Mouse (Mus musculus) intestine, embryonic 16.5 days (tissue): Measurements from ENCODE around the gene Grin2c. TPM values are rescaled to one million over a fixed set of nuclear protein-coding genes. Genes with fewer than 3 reads are reported as not detected.

Source experiments
- ATAC-seq: fragments of 200-750 bp; cut with Nextera tagmentation; 2 replicates; pipeline ENCODE4 v1.8.0; 2017; ENCODE audit warnings: moderate TSS enrichment, moderate library complexity
- H3K27ac ChIP-seq: fragments of 300-500 bp; sonication (generic); 2 replicates; pipeline ENCODE4 v1.5.1; 2014; ENCODE audit warnings: mild to moderate bottlenecking, low read length
- H3K27me3 ChIP-seq: fragments of 300-500 bp; sonication (generic); replicated peaks from 2 replicates; pipeline ENCODE4 v1.6.1; 2014; ENCODE audit warnings: low read length, control low read depth, mixed read lengths; ENCODE audit not compliant: control insufficient read depth, insufficient read depth
- H3K36me3 ChIP-seq: fragments of 300-500 bp; sonication (generic); 2 replicates; pipeline ENCODE4 v1.6.1; 2014; ENCODE audit warnings: low read length, control low read depth; ENCODE audit not compliant: control insufficient read depth, insufficient read depth
- H3K4me1 ChIP-seq: fragments of 300-500 bp; sonication (generic); 2 replicates; pipeline ENCODE4 v1.6.1; 2014; ENCODE audit warnings: low read length, control low read depth, mixed read lengths; ENCODE audit not compliant: control insufficient read depth, insufficient read depth
- H3K4me2 ChIP-seq: fragments of 300-500 bp; sonication (generic); 2 replicates; pipeline ENCODE4 v1.6.1; 2014; ENCODE audit warnings: low read depth, low read length, control low read depth
- H3K4me3 ChIP-seq: fragments of 300-500 bp; sonication (generic); 2 replicates; pipeline ENCODE4 v1.5.1; 2014; ENCODE audit warnings: mild to moderate bottlenecking, low read length
- H3K9ac ChIP-seq: fragments of 300-500 bp; sonication (generic); 2 replicates; pipeline ENCODE4 v1.6.1; 2014; ENCODE audit warnings: low read depth, low read length
- H3K9me3 ChIP-seq: fragments of 300-500 bp; sonication (generic); 2 replicates; pipeline ENCODE4 v1.6.1; 2016; ENCODE audit warnings: low read length, control low read depth; ENCODE audit not compliant: control insufficient read depth
- WGBS: fragments of 180-500 bp; shearing (Covaris S2); extraction: QIAGEN DNeasy Blood & Tissue Kit; methylation state at CpG from one replicate; pipeline ENCODE4 v1.1.7; 2014; 5-methylcytosine and 5-hydroxymethylcytosine counted together
- polyA plus RNA-seq: library from polyadenylated mRNA; unstranded; fragments of >200 nt; fragmentation: Nextera tagmentation; extraction: Ambion mirVana; gene quantifications from 2 replicates; pipeline ENCODE4 v1.2.1, GENCODE M21; 2015

Gene Grin2c
- polyA plus RNA-seq, 1 experiment from 2014 or later, result 0.06 TPM

GRCm38 (mm10) chr11:115243783-115244182, 23.3 kb downstream of the Grin2c start:
- WGBS, result 89% methylated on average over 12 of the region's 12 CpGs
- no peak overlapping the region for H3K27ac ChIP-seq
- H3K4me2 ChIP-seq, result no peak overlapping the region
- H3K27me3 ChIP-seq, result peaks cover 16% of the 10 kb centered on the region
- ATAC-seq, result no peak
- H3K9ac ChIP-seq, result no peak overlapping the region
- H3K36me3 ChIP-seq, result peaks cover 7% of the 10 kb centered on the region; the same call in 1 of the 2 replicates
- H3K4me3 ChIP-seq, result no peak overlapping the region
- H3K9me3 ChIP-seq, result no peaks in the 10 kb centered on the region
- no peaks in the 10 kb centered on the region for H3K4me1 ChIP-seq

GRCm38 (mm10) chr11:115242746-115243145, 24.3 kb downstream of the Grin2c start:
- no peaks in the 10 kb centered on the region for H3K4me1 ChIP-seq
- ATAC-seq, result no peak
- WGBS, result 83% methylated on average over 3 of the region's 3 CpGs

GRCm38 (mm10) chr11:115241402-115241801, 25.6 kb downstream of the Grin2c start:
- no peak for ATAC-seq
- Histone ChIP-seq H3K27me3 (peaks cover 3% of the 10 kb centered on the region; the same call in 1 of the 2 replicates), H3K4me1 (no peaks in the 10 kb centered on the region), H3K27ac (no peak overlapping the region), H3K9me3 (no peaks in the 10 kb centered on the region), H3K4me2 (no peak overlapping the region), H3K36me3 (peaks cover 7% of the 10 kb centered on the region; the same call in 1 of the 2 replicates), H3K4me3 (no peak overlapping the region), H3K9ac (no peak overlapping the region)
- WGBS, result 81% methylated on average over 11 of the region's 11 CpGs

More at GRCm38 (mm10) chr11:115242746-115243145, 24.3 kb downstream of the Grin2c start:
- peaks cover 9% of the 10 kb centered on the region; the same call in 1 of the 2 replicates for H3K27me3 ChIP-seq
- H3K4me2 ChIP-seq, result no peak overlapping the region
- H3K36me3 ChIP-seq, result peaks cover 7% of the 10 kb centered on the region; the same call in 1 of the 2 replicates
- H3K9me3 ChIP-seq, result no peaks in the 10 kb centered on the region
- H3K27ac ChIP-seq, result no peak overlapping the region
- no peak overlapping the region for H3K9ac ChIP-seq
- no peak overlapping the region for H3K4me3 ChIP-seq

- no peak for ATAC-seq
- no peak overlapping the region for H3K9ac ChIP-seq
Observed at GRCm38 (mm10) chr11:115236570-115236969, 30.5 kb downstream of the Grin2c start.

GRCm38 (mm10) chr11:115234320-115235044, 32.6 kb downstream of the Grin2c start:
- H3K27ac ChIP-seq, result no peak overlapping the region
- H3K4me2 ChIP-seq, result no peak overlapping the region
- no peaks in the 10 kb centered on the region for H3K36me3 ChIP-seq
- no peaks in the 10 kb centered on the region for H3K27me3 ChIP-seq
- H3K9me3 ChIP-seq, result no peaks in the 10 kb centered on the region
- no peak for ATAC-seq
- WGBS, result 82% methylated on average over 15 of the region's 15 CpGs
- no peak overlapping the region for H3K9ac ChIP-seq
- peaks cover 22% of the 10 kb centered on the region for H3K4me1 ChIP-seq
- no peak overlapping the region for H3K4me3 ChIP-seq

More at GRCm38 (mm10) chr11:115236570-115236969, 30.5 kb downstream of the Grin2c start:
- WGBS, result 15% methylated on average over 5 of the region's 5 CpGs
- no peak overlapping the region for H3K27ac ChIP-seq
- no peaks in the 10 kb centered on the region for H3K27me3 ChIP-seq
- no peak overlapping the region for H3K4me2 ChIP-seq
- no peaks in the 10 kb centered on the region for H3K9me3 ChIP-seq
- 0 out of 2 replicates have a peak, but pooled peaks cover under 1% of the 10 kb centered on the region for H3K36me3 ChIP-seq
- peaks cover 11% of the 10 kb centered on the region for H3K4me1 ChIP-seq
- no peak overlapping the region for H3K4me3 ChIP-seq

- Histone ChIP-seq H3K4me2 (no peak overlapping the region), H3K4me3 (no peak overlapping the region), H3K4me1 (peaks cover 22% of the 10 kb centered on the region), H3K9me3 (no peaks in the 10 kb centered on the region), H3K27me3 (no peaks in the 10 kb centered on the region), H3K9ac (no peak overlapping the region), H3K27ac (no peak overlapping the region), H3K36me3 (no peaks in the 10 kb centered on the region)
- 71% methylated on average over 20 of the region's 20 CpGs for WGBS
- ATAC-seq, result no peak
Observed at GRCm38 (mm10) chr11:115233526-115234290, 33.3 kb downstream of the Grin2c start.

- Histone ChIP-seq H3K27ac (no peak overlapping the region), H3K4me1 (peaks cover 22% of the 10 kb centered on the region), H3K4me2 (no peak overlapping the region), H3K36me3 (no peaks in the 10 kb centered on the region), H3K27me3 (no peaks in the 10 kb centered on the region), H3K9ac (no peak overlapping the region), H3K9me3 (no peaks in the 10 kb centered on the region), H3K4me3 (no peak overlapping the region)
- 95% methylated on average over 5 of the region's 5 CpGs for WGBS
- no peak for ATAC-seq
Observed at GRCm38 (mm10) chr11:115232889-115233288, 34.2 kb downstream of the Grin2c start.

GRCm38 (mm10) chr11:115231924-115232323, 35.1 kb downstream of the Grin2c start:
- ATAC-seq, result peak; percentile 41
- peaks cover 22% of the 10 kb centered on the region for H3K4me1 ChIP-seq
- H3K9me3 ChIP-seq, result no peaks in the 10 kb centered on the region
- WGBS, result 50% methylated on average over 9 of the region's 9 CpGs
- peak overlapping the region; percentile 97 for H3K27ac ChIP-seq
- H3K4me3 ChIP-seq, result no peak overlapping the region
- H3K9ac ChIP-seq, result peak overlapping the region; percentile 64
- peak overlapping the region; percentile 33; the same call in 1 of the 2 replicates for H3K4me2 ChIP-seq
- no peaks in the 10 kb centered on the region for H3K27me3 ChIP-seq
- no peaks in the 10 kb centered on the region for H3K36me3 ChIP-seq

GRCm38 (mm10) chr11:115231168-115231915, 35.7 kb downstream of the Grin2c start:
- Histone ChIP-seq H3K36me3 (no peaks in the 10 kb centered on the region), H3K4me2 (peak overlapping the region; percentile 46), H3K4me1 (peaks cover 22% of the 10 kb centered on the region), H3K9ac (peak overlapping the region; percentile 64), H3K4me3 (no peak overlapping the region), H3K9me3 (no peaks in the 10 kb centered on the region), H3K27ac (peak overlapping the region; percentile 97), H3K27me3 (no peaks in the 10 kb centered on the region)
- ATAC-seq, result peak; percentile 94
- WGBS, result 30% methylated on average over 14 of the region's 14 CpGs
